Mouse (Mus musculus) neural tube, embryonic 14.5 days (tissue): ENCODE measurements around the gene Tollip. TPM values are rescaled to one million over a fixed set of nuclear protein-coding genes. Genes with fewer than 3 reads are reported as not detected.
A peak's percentile ranks its signal among the peaks of the same experiment; 100 is the strongest.
"Not testable (repeated sequence)": the region's sequence is repeated elsewhere in the genome, so short reads cannot be mapped to it uniquely, and the experiment has no call there.

Experiments used
- ATAC-seq: fragments of 200-750 bp; cut with Nextera tagmentation; 2 replicates; pipeline ENCODE4 v1.8.0; 2017; ENCODE audit warnings: low read depth, mild to moderate bottlenecking, moderate TSS enrichment, moderate library complexity
- H3K27ac ChIP-seq: fragments of 300-500 bp; sonication (generic); 2 replicates; pipeline ENCODE4 v1.5.1; 2014; ENCODE audit warnings: low read depth, mild to moderate bottlenecking, control low read depth, low read length, moderate library complexity, mixed read lengths
- H3K27me3 ChIP-seq: fragments of 300-500 bp; sonication (generic); 2 replicates; pipeline ENCODE4 v1.6.1; 2014; ENCODE audit warnings: low read length; ENCODE audit not compliant: control insufficient read depth, insufficient read depth
- H3K36me3 ChIP-seq: fragments of 300-500 bp; sonication (generic); 2 replicates; pipeline ENCODE4 v1.6.1; 2014; ENCODE audit warnings: low read length, mixed read lengths; ENCODE audit not compliant: control insufficient read depth, insufficient read depth
- H3K4me1 ChIP-seq: fragments of 300-500 bp; sonication (generic); 2 replicates; pipeline ENCODE4 v1.6.1; 2014; ENCODE audit warnings: low read length; ENCODE audit not compliant: control insufficient read depth, insufficient read depth
- H3K4me2 ChIP-seq: fragments of 300-500 bp; sonication (generic); 2 replicates; pipeline ENCODE4 v1.6.1; 2014; ENCODE audit warnings: mild to moderate bottlenecking, low read depth, low read length, control low read depth
- H3K4me3 ChIP-seq: fragments of 300-500 bp; sonication (generic); 2 replicates; pipeline ENCODE4 v1.5.1; 2014; ENCODE audit warnings: low read depth, low read length, control low read depth, mixed read lengths
- H3K9ac ChIP-seq: fragments of 300-500 bp; sonication (generic); replicated peaks from 2 replicates; pipeline ENCODE4 v1.6.1; 2014; ENCODE audit warnings: low read depth, mild to moderate bottlenecking, control low read depth, low read length, mixed read lengths
- H3K9me3 ChIP-seq: fragments of 300-500 bp; sonication (generic); 2 replicates; pipeline ENCODE4 v1.6.1; 2016; ENCODE audit warnings: low read length; ENCODE audit not compliant: control insufficient read depth
- WGBS: fragments of 180-500 bp; shearing (Covaris S2); extraction: QIAGEN DNeasy Blood & Tissue Kit; methylation state at CpG from one replicate; pipeline ENCODE4 v1.1.7; 2014; 5-methylcytosine and 5-hydroxymethylcytosine counted together
- polyA plus RNA-seq: library from polyadenylated mRNA; unstranded; fragments of >200 nt; fragmentation: Nextera tagmentation; extraction: Ambion mirVana; gene quantifications from 2 replicates; pipeline ENCODE4 v1.2.1, GENCODE M21; 2014

Tollip gene
- polyA plus RNA-seq, 1 experiment from 2014 or later = 69.2 TPM

DNA sequence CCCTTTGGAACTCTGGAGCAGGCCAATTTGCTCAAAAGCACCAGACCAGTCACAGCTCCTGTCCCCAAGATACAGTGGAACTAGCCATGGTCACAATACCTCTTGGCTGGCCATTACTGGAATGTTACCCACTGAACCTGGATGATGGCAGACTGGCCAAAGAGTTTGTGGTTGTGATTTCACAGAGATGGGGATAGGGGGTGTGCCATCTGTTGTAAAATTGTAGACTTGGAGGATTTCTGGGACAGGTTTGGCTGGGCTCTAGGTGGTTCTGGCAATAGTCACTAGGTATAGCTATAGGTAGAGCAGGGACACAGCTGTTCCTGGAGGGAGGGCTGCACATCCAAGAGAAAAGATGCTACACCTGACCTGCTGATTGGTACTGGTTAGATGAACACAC is 29.2 kb upstream of the Tollip start:
- Histone ChIP-seq H3K27me3 (peaks cover 6% of the 10 kb centered on the region; the same call in 1 of the 2 replicates), H3K36me3 (no peaks in the 10 kb centered on the region), H3K9ac (no peak overlapping the region), H3K4me1 (peaks cover 25% of the 10 kb centered on the region), H3K9me3 (no peaks in the 10 kb centered on the region), H3K4me2 (no peak overlapping the region), H3K4me3 (no peak overlapping the region), H3K27ac (no peak overlapping the region)
- no peak for ATAC-seq

DNA sequence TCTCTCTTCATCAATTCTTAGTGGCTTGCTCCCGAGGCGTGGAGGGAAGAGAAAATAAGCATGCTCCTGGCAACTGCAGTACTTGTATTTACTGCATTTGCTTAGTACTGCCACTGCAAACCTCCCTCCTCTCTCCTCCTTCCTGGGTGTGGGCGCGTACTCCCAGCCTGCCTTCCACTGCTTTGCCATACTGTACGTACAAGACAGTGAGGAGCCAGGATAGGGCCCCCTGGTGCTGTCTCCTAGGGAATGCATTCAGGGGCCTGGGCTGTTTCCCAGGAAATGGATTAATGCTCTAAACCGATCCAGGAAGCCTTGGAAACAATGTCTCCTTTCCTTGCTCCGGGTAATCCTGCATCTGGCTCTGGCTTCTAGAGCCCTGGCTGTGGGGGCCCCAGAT is 27.6 kb upstream of the Tollip start:
- Histone ChIP-seq H3K27ac (peak overlapping the region; percentile 86), H3K9me3 (no peaks in the 10 kb centered on the region), H3K9ac (peak overlapping the region; percentile 7), H3K4me3 (no peak overlapping the region), H3K36me3 (no peaks in the 10 kb centered on the region), H3K4me1 (peaks cover 14% of the 10 kb centered on the region), H3K27me3 (peaks cover 6% of the 10 kb centered on the region; the same call in 1 of the 2 replicates), H3K4me2 (peak overlapping the region; percentile 19; the same call in 1 of the 2 replicates)
- 8% methylated on average over 7 of the region's 7 CpGs for WGBS
- peak; percentile 53; the same call in 1 of the 2 replicates for ATAC-seq

DNA sequence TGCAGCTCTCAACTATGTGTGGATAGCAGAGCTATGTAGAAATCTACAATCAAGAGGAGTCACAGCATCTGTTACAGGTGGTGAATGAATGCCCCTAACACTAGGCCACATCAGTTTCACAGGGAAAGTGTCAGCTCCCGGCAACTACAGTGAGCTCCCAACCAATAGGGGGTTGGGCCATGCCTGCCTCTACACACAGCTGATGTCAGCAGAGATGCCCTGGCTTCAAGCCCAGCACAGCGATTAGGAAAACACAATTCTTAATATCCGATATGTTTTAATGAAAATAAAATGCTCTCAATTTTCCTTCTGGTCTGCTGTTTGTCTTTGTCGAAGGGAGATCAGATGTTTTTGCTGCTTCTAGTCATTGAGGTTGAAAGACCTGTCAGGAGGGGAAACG is 25.1 kb upstream of the Tollip start:
- H3K4me1 ChIP-seq = peaks cover 9% of the 10 kb centered on the region
- no peaks in the 10 kb centered on the region for H3K27me3 ChIP-seq
- H3K9me3 ChIP-seq = no peaks in the 10 kb centered on the region
- no peaks in the 10 kb centered on the region for H3K36me3 ChIP-seq
- WGBS = 74% methylated on average over 5 of the region's 5 CpGs
- no peak overlapping the region for H3K9ac ChIP-seq
- H3K4me3 ChIP-seq = no peak overlapping the region
- ATAC-seq = no peak
- H3K4me2 ChIP-seq = no peak overlapping the region
- H3K27ac ChIP-seq = no peak overlapping the region

DNA sequence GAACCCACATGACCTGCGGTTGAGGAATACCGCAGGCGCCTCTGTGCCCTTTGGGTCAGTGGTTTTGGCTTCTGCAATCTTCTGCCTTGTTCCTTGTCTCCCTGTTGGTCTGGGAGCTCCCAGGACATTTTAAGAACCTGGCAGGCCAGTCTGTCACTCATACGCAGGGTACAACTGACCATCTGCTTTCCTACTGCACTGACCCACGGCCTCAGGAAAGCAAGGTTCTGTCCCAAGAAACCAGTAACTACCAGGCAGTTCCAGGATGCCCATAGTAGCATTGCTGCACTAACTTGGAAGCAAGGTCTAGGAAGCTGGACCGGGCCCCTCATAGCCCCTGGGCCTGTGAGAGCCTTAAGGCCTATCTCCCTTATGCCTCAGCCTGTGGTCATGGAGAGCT is 16.6 kb upstream of the Tollip start:
- Histone ChIP-seq H3K9ac (no peak overlapping the region), H3K4me3 (no peak overlapping the region), H3K4me1 (no peaks in the 10 kb centered on the region), H3K9me3 (no peaks in the 10 kb centered on the region), H3K4me2 (no peak overlapping the region), H3K36me3 (no peaks in the 10 kb centered on the region), H3K27me3 (no peaks in the 10 kb centered on the region), H3K27ac (peak overlapping the region; percentile 64)
- 71% methylated on average over 6 of the region's 6 CpGs for WGBS
- no peak; the same call in 1 of the 2 replicates for ATAC-seq

DNA sequence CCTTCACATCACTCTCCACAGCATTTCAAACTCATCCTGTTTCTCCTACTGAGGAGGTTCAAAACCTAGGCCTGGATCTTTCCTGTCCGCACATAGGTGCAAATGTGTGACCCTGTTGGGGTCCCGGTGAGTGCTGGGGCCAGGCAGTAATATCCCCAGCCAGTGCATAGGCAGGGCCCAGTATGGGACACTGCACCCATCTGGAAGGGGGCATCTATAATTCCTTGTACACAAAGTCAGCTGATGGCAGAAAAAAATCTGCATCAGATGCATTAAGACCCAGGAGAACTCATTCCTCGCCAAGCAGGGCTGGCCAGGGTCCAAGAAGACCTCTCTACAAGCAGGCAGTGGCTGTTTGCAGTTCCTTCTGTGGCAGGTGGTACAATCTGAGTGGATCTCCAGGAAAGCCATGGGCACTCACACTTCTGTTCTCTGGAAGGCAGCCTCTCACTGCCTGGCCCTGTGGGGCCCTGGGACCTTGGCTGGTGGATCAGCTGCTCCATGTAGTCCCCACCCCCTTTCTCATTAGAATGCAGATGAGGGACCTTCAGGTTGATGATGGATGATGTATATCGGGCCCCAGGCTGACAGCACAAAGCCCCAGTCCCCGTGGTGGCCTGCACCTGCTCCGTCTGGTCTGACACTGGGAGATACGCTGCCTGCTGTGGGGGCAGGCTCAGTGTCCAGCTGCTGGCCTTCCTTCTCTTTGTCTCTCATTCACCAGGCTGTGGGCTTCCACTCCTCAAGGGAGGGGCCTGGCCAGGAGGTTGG is 16.0 kb upstream of the Tollip start:
- no peaks in the 10 kb centered on the region for H3K36me3 ChIP-seq
- no peak overlapping the region for H3K4me3 ChIP-seq
- 29% methylated on average over 7 of the region's 7 CpGs for WGBS
- no peak overlapping the region for H3K4me2 ChIP-seq
- H3K27me3 ChIP-seq = no peaks in the 10 kb centered on the region
- H3K4me1 ChIP-seq = no peaks in the 10 kb centered on the region
- peak overlapping the region; percentile 64 for H3K27ac ChIP-seq
- ATAC-seq = peak; percentile 92
- no peaks in the 10 kb centered on the region for H3K9me3 ChIP-seq
- H3K9ac ChIP-seq = no peak overlapping the region

DNA sequence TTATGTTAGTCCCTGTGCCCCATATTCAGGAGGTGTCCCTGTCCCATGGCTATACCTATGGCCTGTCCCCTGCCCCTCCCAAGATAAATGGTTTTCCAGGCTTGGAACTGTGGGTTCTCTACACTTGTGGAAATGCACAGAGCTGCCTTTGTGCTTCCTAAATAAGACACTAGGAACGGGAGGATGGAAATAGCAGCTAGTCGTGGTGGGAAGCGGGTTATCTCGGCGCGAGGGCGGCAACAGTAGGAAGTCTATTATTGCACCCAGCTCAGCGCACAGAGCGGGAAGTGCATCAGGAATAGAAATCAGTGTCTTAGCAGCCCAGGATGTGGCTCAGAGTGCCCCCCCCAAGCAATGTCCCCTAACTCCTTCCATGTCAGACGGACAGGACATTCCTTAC is 10.3 kb upstream of the Tollip start:
- WGBS = 72% methylated on average over 10 of the region's 10 CpGs
- Histone ChIP-seq H3K4me3 (no peak overlapping the region), H3K36me3 (no peaks in the 10 kb centered on the region), H3K27me3 (no peaks in the 10 kb centered on the region), H3K4me1 (no peaks in the 10 kb centered on the region), H3K27ac (no peak overlapping the region), H3K4me2 (no peak overlapping the region), H3K9me3 (no peaks in the 10 kb centered on the region), H3K9ac (no peak overlapping the region)
- no peak for ATAC-seq

DNA sequence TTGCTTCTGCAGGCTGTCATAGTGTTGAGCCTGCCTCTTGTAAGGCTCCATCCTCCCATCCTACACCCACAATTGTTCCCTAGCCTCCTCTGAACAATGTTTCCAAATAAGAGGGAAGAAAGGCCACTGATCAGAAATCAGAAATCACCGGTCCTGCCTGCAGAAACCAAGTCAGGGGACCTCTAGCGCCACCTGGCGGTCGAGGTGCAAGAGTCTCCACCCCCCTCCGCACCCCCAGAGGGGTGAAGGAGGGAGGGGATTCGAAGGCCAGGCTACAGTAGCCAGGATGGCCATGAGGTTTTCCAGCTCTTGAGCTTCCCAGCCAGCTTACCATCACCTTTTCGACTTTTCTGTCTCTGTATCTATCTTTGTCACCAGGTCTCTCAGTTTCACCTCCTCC is 6.6 kb upstream of the Tollip start:
- Histone ChIP-seq H3K27ac (no peak overlapping the region), H3K4me3 (no peak overlapping the region), H3K4me2 (no peak overlapping the region), H3K36me3 (no peaks in the 10 kb centered on the region), H3K9me3 (no peaks in the 10 kb centered on the region), H3K9ac (no peak overlapping the region), H3K27me3 (no peaks in the 10 kb centered on the region), H3K4me1 (no peaks in the 10 kb centered on the region)
- 5% methylated on average over 7 of the region's 7 CpGs for WGBS
- no peak; the same call in 1 of the 2 replicates for ATAC-seq

DNA sequence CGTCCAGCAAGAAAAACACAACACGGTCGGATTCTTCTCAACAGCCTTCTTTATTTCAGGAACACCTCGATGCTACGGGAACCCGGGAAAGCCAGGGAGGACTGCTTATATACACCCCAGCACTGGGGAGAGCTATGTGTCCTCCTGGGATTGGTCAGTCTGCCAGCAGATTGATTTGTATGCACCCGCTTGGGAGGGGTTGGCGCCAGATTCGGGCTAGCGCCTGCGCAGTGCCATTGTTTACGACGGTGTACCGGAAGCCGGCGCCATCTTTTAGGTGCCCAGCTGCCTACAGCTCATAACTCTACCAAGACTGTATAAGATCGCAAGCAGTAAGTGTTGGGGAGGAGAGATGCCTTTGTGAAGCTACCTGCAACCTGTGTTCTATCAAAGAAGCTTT is 5.8 kb upstream of the Tollip start:
- 94% methylated on average over 17 of the region's 17 CpGs for WGBS
- H3K27me3 ChIP-seq, H3K9me3 ChIP-seq, ATAC-seq, H3K4me1 ChIP-seq, H3K4me3 ChIP-seq, H3K36me3 ChIP-seq, H3K4me2 ChIP-seq, H3K9ac ChIP-seq, H3K27ac ChIP-seq: not testable (repeated sequence)

DNA sequence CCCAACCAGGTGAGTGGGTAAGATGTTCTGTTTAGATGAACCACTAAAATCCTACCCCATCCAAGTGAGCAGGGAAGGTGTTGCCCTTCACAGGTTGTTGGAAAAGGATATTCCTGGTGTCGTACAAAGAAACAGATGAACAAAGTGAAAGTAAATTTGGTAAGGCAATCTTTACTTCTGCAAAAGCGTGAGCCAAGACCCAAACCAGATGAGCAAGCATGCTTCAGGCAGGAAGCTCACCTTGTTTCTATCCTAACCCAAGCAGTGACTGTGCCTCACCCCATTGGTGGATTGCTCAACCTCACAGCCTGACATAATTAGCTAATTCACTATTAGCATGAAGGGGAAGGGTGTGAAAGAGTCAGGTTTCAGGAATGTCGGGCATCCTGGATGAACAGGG is 7.0 kb downstream of the Tollip start:
- H3K4me2 ChIP-seq = no peak overlapping the region
- H3K9ac ChIP-seq = no peak overlapping the region
- no peaks in the 10 kb centered on the region for H3K27me3 ChIP-seq
- no peaks in the 10 kb centered on the region for H3K9me3 ChIP-seq
- no peak overlapping the region for H3K27ac ChIP-seq
- 67% methylated on average over 3 of the region's 3 CpGs for WGBS
- no peaks in the 10 kb centered on the region for H3K36me3 ChIP-seq
- H3K4me3 ChIP-seq = no peak overlapping the region
- no peak for ATAC-seq
- no peaks in the 10 kb centered on the region for H3K4me1 ChIP-seq
